Mouse (Mus musculus) E14TG2a.4 (cell line): ENCODE measurements around the gene 1110059E24Rik.
"Not testable (repeated sequence)": the region's sequence is repeated elsewhere in the genome, so short reads cannot be mapped to it uniquely, and the experiment has no call there.

ENCODE experiments used
- H3K27me3 ChIP-seq: 2 replicates; pipeline ENCODE4 v1.6.1; 2014; ENCODE audit warnings: low read length, control low read depth; ENCODE audit not compliant: insufficient read depth
- H3K36me3 ChIP-seq: 2 replicates; pipeline ENCODE4 v1.6.1; 2014; ENCODE audit warnings: low read length, control low read depth; ENCODE audit not compliant: insufficient read depth
- H3K4me1 ChIP-seq: replicated peaks from 2 replicates; pipeline ENCODE4 v1.6.1; 2014; ENCODE audit warnings: low read depth, low read length, control low read depth
- H3K4me3 ChIP-seq: replicated peaks from 2 replicates; pipeline ENCODE4 v1.5.1; 2014; ENCODE audit warnings: mild to moderate bottlenecking, low read length
- H3K9me3 ChIP-seq: 2 replicates; pipeline ENCODE4 v1.6.1; 2014; ENCODE audit warnings: low read length, control low read depth
- CTCF ChIP-seq: conservative IDR thresholded peaks from 2 replicates; pipeline ENCODE4 v1.5.1; 2014; ENCODE audit warnings: low read length
- NANOG ChIP-seq: IDR thresholded peaks from 2 replicates; pipeline ENCODE4 v1.6.1; 2014; ENCODE audit warnings: borderline replicate concordance, low read length, mixed read lengths
- POU5F1 ChIP-seq: IDR thresholded peaks from 2 replicates; pipeline ENCODE4 v1.6.1; 2014; ENCODE audit warnings: low read length, borderline replicate concordance

1110059E24Rik gene

DNA sequence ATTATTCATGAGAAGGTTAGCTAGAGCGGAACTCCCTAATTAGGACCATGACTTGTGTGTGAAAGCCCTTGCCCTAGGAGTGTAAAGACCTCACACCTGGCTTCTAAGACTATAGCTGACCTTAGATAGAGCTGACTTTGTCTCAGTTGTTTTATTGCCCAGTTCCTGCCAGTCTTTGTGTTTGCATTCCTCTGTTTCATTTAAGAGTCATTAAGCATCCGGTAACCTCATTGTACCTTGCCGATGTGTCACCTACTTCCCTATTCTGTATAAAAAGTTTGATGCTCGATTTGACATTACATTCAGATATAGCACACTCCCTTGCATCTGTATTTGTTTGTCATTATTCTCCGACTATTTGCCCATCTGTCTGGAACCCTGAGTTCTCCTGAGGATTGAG is 60.6 kb downstream of the 1110059E24Rik start:
- not testable (repeated sequence) for H3K9me3 ChIP-seq, H3K27me3 ChIP-seq, H3K4me3 ChIP-seq
- Histone ChIP-seq H3K36me3 (peaks cover 15% of the 10 kb centered on the region), H3K4me1 (peaks cover 12% of the 10 kb centered on the region)
- peak; percentile 60; the same call in 1 of the 2 replicates for TF ChIP-seq NANOG

DNA sequence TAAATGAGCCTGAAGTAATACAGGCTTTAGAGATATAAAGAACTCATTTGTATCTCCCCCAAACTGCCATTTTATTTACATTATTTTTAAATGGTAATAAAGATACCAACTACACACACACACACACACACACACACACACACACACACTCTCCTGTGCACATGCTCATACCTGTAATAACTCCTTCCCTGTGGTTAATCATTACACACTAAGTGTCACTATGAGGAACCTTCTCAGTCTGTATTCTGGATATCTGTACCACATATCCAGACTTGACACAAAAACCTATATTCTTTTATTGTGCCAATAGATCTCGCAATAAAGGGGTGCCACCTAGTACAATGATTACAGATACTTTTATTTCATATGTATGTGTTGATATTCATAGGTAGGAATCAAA is 62.9 kb downstream of the 1110059E24Rik start:
- TF ChIP-seq NANOG, result no peak
- no peak for TF ChIP-seq POU5F1
- no peak for TF ChIP-seq CTCF
- Histone ChIP-seq H3K4me1 (peaks cover 7% of the 10 kb centered on the region), H3K9me3 (no peaks in the 10 kb centered on the region), H3K27me3 (no peaks in the 10 kb centered on the region), H3K36me3 (no peaks in the 10 kb centered on the region), H3K4me3 (no peak overlapping the region)

DNA sequence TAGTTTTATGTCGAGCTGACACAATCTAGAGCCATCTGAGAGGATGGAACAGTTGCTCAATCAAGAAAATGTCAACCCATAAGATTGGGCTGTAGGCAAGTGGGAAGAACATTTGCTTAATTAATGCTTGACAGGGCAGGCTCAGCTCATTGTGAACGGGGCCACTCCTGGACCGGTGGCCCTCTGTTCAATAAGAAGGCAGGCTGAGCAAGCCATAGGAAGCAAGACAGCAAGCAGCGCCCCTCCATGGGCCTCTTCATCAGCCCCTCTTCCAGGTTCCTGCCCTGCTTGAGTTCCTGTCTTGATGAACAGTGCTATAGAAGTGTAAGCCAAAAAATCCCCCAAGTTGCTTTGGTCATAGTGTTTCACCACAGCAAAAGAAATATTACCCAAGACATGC is 65.2 kb downstream of the 1110059E24Rik start:
- no peak for TF ChIP-seq NANOG
- no peak for TF ChIP-seq CTCF
- TF ChIP-seq POU5F1, result no peak
- no peak overlapping the region for H3K4me3 ChIP-seq
- no peaks in the 10 kb centered on the region for H3K9me3 ChIP-seq
- H3K4me1 ChIP-seq, result peaks cover 11% of the 10 kb centered on the region
- H3K36me3 ChIP-seq, result no peaks in the 10 kb centered on the region
- H3K27me3 ChIP-seq, result no peaks in the 10 kb centered on the region

DNA sequence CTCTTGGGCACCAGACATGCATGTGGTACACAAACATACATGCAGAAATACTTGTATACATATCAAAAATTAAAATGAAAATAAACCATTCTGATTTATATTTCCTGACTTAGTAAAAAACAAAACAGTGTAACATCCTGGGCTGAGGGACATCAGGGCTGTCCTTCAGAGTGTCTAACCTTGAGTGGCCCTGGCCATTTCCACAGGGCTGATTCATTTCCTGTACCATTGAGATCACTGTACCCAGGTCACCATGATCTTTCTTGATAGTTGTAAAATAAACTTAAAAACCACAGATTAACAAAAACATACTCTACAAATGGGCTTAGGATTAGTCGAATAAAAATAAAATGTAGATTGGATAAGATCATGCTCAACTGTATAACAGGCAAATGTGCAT is 66.2 kb downstream of the 1110059E24Rik start:
- Histone ChIP-seq H3K9me3 (no peaks in the 10 kb centered on the region), H3K36me3 (no peaks in the 10 kb centered on the region), H3K27me3 (no peaks in the 10 kb centered on the region), H3K4me3 (no peak overlapping the region), H3K4me1 (0 out of 2 replicates have a peak, but pooled peaks cover 8% of the 10 kb centered on the region)
- TF ChIP-seq CTCF (no peak), POU5F1 (no peak), NANOG (no peak)

DNA sequence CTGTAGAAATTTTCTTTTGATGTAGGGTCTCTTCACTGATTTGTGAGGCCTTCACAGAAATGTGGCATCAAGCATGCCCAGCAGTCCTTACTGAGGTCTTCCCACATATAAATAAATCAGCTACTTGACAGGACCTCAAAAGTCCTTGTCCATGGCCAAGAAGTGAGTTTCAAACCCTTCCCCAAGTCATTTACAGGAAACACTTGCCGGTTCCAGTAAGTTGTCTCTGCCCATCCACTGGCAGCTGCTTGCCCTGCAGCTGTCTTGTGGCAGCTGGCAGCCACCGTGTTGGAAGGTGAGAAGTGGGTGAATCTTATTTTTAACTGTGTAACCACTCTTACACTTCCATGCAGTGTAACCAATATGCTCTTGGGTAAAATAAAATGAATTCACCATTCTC is 66.9 kb downstream of the 1110059E24Rik start:
- 0 out of 2 replicates have a peak, but pooled peaks cover 5% of the 10 kb centered on the region for H3K4me1 ChIP-seq
- no peaks in the 10 kb centered on the region for H3K9me3 ChIP-seq
- no peak overlapping the region for H3K4me3 ChIP-seq
- no peaks in the 10 kb centered on the region for H3K36me3 ChIP-seq
- TF ChIP-seq POU5F1 (no peak), NANOG (no peak), CTCF (no peak)
- 0 out of 2 replicates have a peak, but pooled peaks cover 3% of the 10 kb centered on the region for H3K27me3 ChIP-seq

DNA sequence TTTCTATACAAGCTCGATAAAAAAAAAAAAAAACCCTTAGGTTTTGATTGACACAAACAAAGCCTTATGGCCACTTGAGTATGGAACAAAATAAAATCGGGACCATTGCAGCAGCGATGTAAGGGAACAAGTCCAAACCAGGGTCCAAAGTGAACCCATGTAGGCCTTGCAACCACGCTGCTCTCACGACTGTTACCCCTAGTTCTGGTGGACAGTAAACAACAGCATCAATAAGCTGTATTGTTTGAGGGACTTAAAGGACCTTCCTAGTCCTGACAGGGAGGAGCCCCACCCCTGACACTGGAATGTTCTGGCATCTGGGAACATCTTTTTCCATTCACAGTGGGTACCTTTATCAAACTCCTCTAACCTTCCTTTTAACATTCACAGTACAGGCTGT is 68.8 kb downstream of the 1110059E24Rik start:
- Histone ChIP-seq H3K9me3 (no peaks in the 10 kb centered on the region), H3K27me3 (0 out of 2 replicates have a peak, but pooled peaks cover 4% of the 10 kb centered on the region), H3K36me3 (no peaks in the 10 kb centered on the region), H3K4me3 (no peak overlapping the region), H3K4me1 (0 out of 2 replicates have a peak, but pooled peaks cover 5% of the 10 kb centered on the region)
- TF ChIP-seq CTCF (no peak), POU5F1 (no peak), NANOG (no peak)

DNA sequence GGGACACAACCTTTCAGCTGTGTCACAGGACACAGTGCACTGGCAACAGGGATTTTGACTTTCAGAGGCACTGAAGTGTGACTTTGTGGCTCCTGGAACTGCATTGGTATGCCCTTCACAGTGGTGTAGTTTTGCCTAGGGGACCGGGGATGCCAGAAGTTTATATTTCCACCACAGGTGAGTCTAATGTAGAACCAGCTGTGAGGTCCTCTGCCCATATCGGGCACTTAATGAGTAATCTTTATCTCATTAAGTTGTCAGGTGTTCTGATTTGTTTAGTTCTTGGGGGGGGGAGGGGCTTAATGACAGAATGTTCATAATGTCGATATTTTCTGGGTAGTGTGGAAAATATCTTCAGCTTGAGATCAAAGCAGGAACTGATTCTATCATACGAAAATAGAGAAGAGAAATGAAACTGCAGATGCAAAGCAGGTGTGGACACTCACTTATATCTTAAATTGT is 69.2 kb downstream of the 1110059E24Rik start:
- Histone ChIP-seq H3K9me3 (no peaks in the 10 kb centered on the region), H3K27me3 (0 out of 2 replicates have a peak, but pooled peaks cover 4% of the 10 kb centered on the region), H3K4me1 (0 out of 2 replicates have a peak, but pooled peaks cover 5% of the 10 kb centered on the region), H3K36me3 (no peaks in the 10 kb centered on the region), H3K4me3 (no peak overlapping the region)
- no peak for TF ChIP-seq NANOG
- no peak for TF ChIP-seq POU5F1
- TF ChIP-seq CTCF, result no peak

DNA sequence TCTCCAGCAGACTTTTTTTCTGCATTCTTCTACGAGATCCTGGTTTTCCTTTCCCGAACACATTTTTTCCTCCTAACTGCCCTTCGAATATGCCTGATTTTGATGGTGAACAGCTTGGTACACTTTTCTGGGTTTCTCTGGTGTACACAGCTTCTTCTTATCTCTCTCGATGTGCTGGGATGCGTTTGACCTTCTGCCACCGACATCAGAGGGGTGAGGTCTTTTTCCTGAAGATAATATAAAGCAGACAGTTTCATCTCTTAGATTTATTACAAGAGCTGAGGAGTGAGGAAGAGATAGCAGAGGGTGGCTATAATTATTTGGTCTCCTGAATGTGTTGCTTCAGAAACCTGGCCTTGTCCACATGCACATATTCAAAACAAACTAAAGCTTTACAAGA is 71.4 kb downstream of the 1110059E24Rik start:
- no peak for TF ChIP-seq NANOG
- TF ChIP-seq CTCF, result no peak
- TF ChIP-seq POU5F1, result no peak
- Histone ChIP-seq H3K4me1 (0 out of 2 replicates have a peak, but pooled peaks cover 5% of the 10 kb centered on the region), H3K4me3 (no peak overlapping the region), H3K9me3 (no peaks in the 10 kb centered on the region), H3K27me3 (0 out of 2 replicates have a peak, but pooled peaks cover 4% of the 10 kb centered on the region), H3K36me3 (no peaks in the 10 kb centered on the region)

DNA sequence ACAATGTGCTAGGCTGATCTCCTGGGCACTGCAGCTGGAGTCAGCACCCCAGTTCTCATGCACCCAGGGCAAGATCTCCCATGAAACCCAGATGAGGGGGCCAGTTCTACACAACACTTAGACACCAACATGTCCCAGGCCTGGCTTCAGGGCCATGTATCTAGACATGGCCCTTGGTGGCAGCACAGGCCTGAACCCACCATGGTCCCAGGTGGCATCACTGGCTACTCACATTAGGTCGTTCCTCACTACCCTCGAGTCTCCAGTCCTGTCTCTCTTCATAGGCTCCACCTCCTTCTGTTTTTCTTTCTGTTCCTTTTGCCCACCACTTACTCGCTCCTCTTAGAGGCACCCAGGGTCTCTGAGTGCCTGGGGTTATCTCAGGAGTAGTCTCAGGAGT is 72.9 kb downstream of the 1110059E24Rik start:
- Histone ChIP-seq H3K36me3 (no peaks in the 10 kb centered on the region), H3K4me3 (no peak overlapping the region), H3K9me3 (no peaks in the 10 kb centered on the region), H3K4me1 (0 out of 2 replicates have a peak, but pooled peaks cover 5% of the 10 kb centered on the region), H3K27me3 (0 out of 2 replicates have a peak, but pooled peaks cover 4% of the 10 kb centered on the region)
- no peak for TF ChIP-seq NANOG
- TF ChIP-seq POU5F1, result no peak
- TF ChIP-seq CTCF, result no peak
